In the genomic region with DNA sequence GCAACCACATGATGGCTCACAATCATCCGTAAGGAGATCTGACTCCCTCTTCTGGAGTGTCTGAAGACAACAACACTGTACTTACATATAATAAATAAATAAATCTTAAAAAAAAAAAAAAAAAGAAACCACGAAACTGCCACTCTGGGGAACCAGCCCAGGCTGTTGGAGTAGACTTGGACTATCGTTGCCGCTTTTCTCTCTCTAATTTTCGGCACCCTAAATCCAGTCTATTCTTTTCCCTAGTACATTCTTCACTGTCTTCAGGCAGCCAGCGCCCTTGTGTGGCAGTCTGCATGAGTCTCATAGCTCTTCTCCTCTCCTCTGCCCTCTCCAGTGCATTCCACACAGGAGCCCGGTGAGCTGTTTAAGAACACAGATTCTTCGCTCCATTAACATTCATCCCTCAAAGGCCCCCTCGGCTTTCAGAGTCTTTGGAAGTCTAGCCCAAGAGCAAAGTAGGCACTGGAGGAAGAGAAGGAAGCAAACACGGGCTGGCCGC, we compare ENCODE assay signal across 8 mouse cellular contexts. TPM values are rescaled to one million over a fixed set of nuclear protein-coding genes. Genes with fewer than 3 reads are reported as not detected.
DNase-seq lines count a peak whose midpoint lies in the region; ATAC-seq lines count a peak whose summit lies in the region.

No protein-coding gene starts in this region.

- H3K27ac ChIP-seq in kidney, embryonic 16.5 days (ENCODE audit: low read length) = peak overlapping the region; percentile 100
- peak overlapping the region; percentile 97 for H3K27ac ChIP-seq in hindbrain, embryonic 14.5 days
- H3K27ac ChIP-seq in midbrain, embryonic 12.5 days (replicated peaks) = peak overlapping the region; percentile 95

- no peaks in the 10 kb centered on the region for H3K9me3 ChIP-seq in kidney, embryonic 16.5 days (ENCODE audit: low read length)
- no peaks in the 10 kb centered on the region for H3K9me3 ChIP-seq in hindbrain, embryonic 14.5 days (ENCODE audit: control insufficient read depth, low read length)
- H3K9me3 ChIP-seq in midbrain, embryonic 12.5 days = no peaks in the 10 kb centered on the region

- no peaks in the 10 kb centered on the region for H3K27me3 ChIP-seq in kidney, embryonic 16.5 days (ENCODE audit: insufficient read depth, low read length)
- no peaks in the 10 kb centered on the region for H3K27me3 ChIP-seq in hindbrain, embryonic 14.5 days (ENCODE audit: control insufficient read depth, insufficient read depth, low read length)
- H3K27me3 ChIP-seq in midbrain, embryonic 12.5 days = no peaks in the 10 kb centered on the region

- peaks cover 32% of the 10 kb centered on the region for H3K36me3 ChIP-seq in kidney, embryonic 16.5 days (ENCODE audit: insufficient read depth, low read length)
- H3K36me3 ChIP-seq in hindbrain, embryonic 14.5 days (replicated peaks; ENCODE audit: control insufficient read depth, insufficient read depth) = peaks cover 34% of the 10 kb centered on the region
- H3K36me3 ChIP-seq in midbrain, embryonic 12.5 days = peaks cover 32% of the 10 kb centered on the region

- H3K4me2 ChIP-seq in kidney, embryonic 16.5 days (replicated peaks; ENCODE audit: low read depth, low read length) = peak overlapping the region; percentile 85
- peak overlapping the region; percentile 63 for H3K4me2 ChIP-seq in hindbrain, embryonic 14.5 days (replicated peaks)
- H3K4me2 ChIP-seq in midbrain, embryonic 12.5 days (replicated peaks) = peak overlapping the region; percentile 82

- peaks cover 11% of the 10 kb centered on the region for H3K4me1 ChIP-seq in kidney, embryonic 16.5 days (ENCODE audit: insufficient read depth, low read length)
- peaks cover 8% of the 10 kb centered on the region for H3K4me1 ChIP-seq in hindbrain, embryonic 14.5 days (replicated peaks; ENCODE audit: control insufficient read depth, insufficient read depth, low read length)
- peaks cover 12% of the 10 kb centered on the region for H3K4me1 ChIP-seq in midbrain, embryonic 12.5 days

- no peak for DNase-seq in kidney, postnatal 4 days
- peak; percentile 68 for DNase-seq in brain, adult 2 months (ENCODE audit: low read depth, low spot score)
- peak; percentile 66 for DNase-seq in hindbrain, embryonic 14.5 days (ENCODE audit: low spot score)
- DNase-seq in frontal cortex, postnatal 25 days (ENCODE audit: low spot score in 2 of 2) = no peak
- no peak for DNase-seq in spleen, adult 12 weeks (ENCODE audit: low spot score)
- DNase-seq in B cell, adult 2 months = no peak

- peak overlapping the region; percentile 97 for H3K9ac ChIP-seq in kidney, embryonic 16.5 days (replicated peaks; ENCODE audit: low read length)
- H3K9ac ChIP-seq in hindbrain, embryonic 14.5 days = peak overlapping the region; percentile 59
- peak overlapping the region; percentile 48 for H3K9ac ChIP-seq in midbrain, embryonic 12.5 days (replicated peaks)

- peak overlapping the region; percentile 97 for H3K4me3 ChIP-seq in kidney, embryonic 16.5 days (ENCODE audit: low read length)
- peak overlapping the region; percentile 75 for H3K4me3 ChIP-seq in hindbrain, embryonic 14.5 days (replicated peaks; ENCODE audit: low read length)
- H3K4me3 ChIP-seq in midbrain, embryonic 12.5 days = peak overlapping the region; percentile 77

- 10% methylated on average over 11 of the region's 11 CpGs for WGBS in kidney, embryonic 16.5 days
- WGBS in hindbrain, embryonic 14.5 days = 11% methylated on average over 11 of the region's 11 CpGs
- 12% methylated on average over 11 of the region's 11 CpGs for WGBS in midbrain, embryonic 12.5 days

- ATAC-seq in kidney, embryonic 16.5 days (ENCODE audit: low FRiP score, low TSS enrichment) = peak; percentile 64
- ATAC-seq in hindbrain, embryonic 14.5 days (ENCODE audit: low FRiP score) = peak; percentile 65
- ATAC-seq in midbrain, embryonic 12.5 days (ENCODE audit: low FRiP score, low read depth) = no peak; the same call in 1 of the 2 replicates

RNA-seq across cellular contexts. Expression of a gene that starts 0.5 kb away (rescaled TPM):
- polyA plus RNA-seq in kidney, embryonic 16.5 days (2015; fragmentation: Nextera tagmentation; extraction: Ambion mirVana) = 947 and 1,016 TPM in 2 replicates
- polyA plus RNA-seq in hindbrain, embryonic 14.5 days (2014; fragmentation: Nextera tagmentation; extraction: Ambion mirVana) = 650 and 781 TPM in 2 replicates
- polyA plus RNA-seq in midbrain, embryonic 12.5 days (2016; fragmentation: Nextera tagmentation; extraction: Ambion mirVana) = 716 and 732 TPM in 2 replicates

RNA-seq across cellular contexts. Expression of a gene that starts 9.3 kb away (rescaled TPM):
- polyA plus RNA-seq in kidney, embryonic 16.5 days (2015; fragmentation: Nextera tagmentation; extraction: Ambion mirVana) = 59.1 and 62.4 TPM in 2 replicates
- 22.4 and 23.5 TPM in 2 replicates for polyA plus RNA-seq in hindbrain, embryonic 14.5 days (2014; fragmentation: Nextera tagmentation; extraction: Ambion mirVana)
- polyA plus RNA-seq in midbrain, embryonic 12.5 days (2016; fragmentation: Nextera tagmentation; extraction: Ambion mirVana) = 30.1 and 30.5 TPM in 2 replicates

RNA-seq across cellular contexts. Expression of a gene that starts 18.5 kb away (rescaled TPM):
- polyA plus RNA-seq in kidney, embryonic 16.5 days (2015; fragmentation: Nextera tagmentation; extraction: Ambion mirVana) = 45.5 and 48.3 TPM in 2 replicates
- polyA plus RNA-seq in hindbrain, embryonic 14.5 days (2014; fragmentation: Nextera tagmentation; extraction: Ambion mirVana) = 7.9 and 8.2 TPM in 2 replicates
- polyA plus RNA-seq in midbrain, embryonic 12.5 days (2016; fragmentation: Nextera tagmentation; extraction: Ambion mirVana) = 4.2 and 4.7 TPM in 2 replicates

RNA-seq across cellular contexts. Expression of a gene that starts 18.7 kb away (rescaled TPM):
- polyA plus RNA-seq in kidney, embryonic 16.5 days (2015; fragmentation: Nextera tagmentation; extraction: Ambion mirVana) = 68.8 and 70.3 TPM in 2 replicates
- polyA plus RNA-seq in hindbrain, embryonic 14.5 days (2014; fragmentation: Nextera tagmentation; extraction: Ambion mirVana) = 57.7 and 69.8 TPM in 2 replicates
- polyA plus RNA-seq in midbrain, embryonic 12.5 days (2016; fragmentation: Nextera tagmentation; extraction: Ambion mirVana) = 34.1 and 36.5 TPM in 2 replicates

RNA-seq across cellular contexts. Expression of a gene that starts 24.3 kb away (rescaled TPM):
- 119 and 136 TPM in 2 replicates for polyA plus RNA-seq in kidney, embryonic 16.5 days (2015; fragmentation: Nextera tagmentation; extraction: Ambion mirVana)
- polyA plus RNA-seq in hindbrain, embryonic 14.5 days (2014; fragmentation: Nextera tagmentation; extraction: Ambion mirVana) = 183 and 186 TPM in 2 replicates
- polyA plus RNA-seq in midbrain, embryonic 12.5 days (2016; fragmentation: Nextera tagmentation; extraction: Ambion mirVana) = 343 and 348 TPM in 2 replicates

Comparison
In these comparisons a context has a peak if more than half of its experiments do, and no peak if none do; other contexts are left out.
1. DNase-seq: peak in brain, adult 2 months (single experiment) and hindbrain, embryonic 14.5 days (single experiment); none in kidney, postnatal 4 days (0 of 2), frontal cortex, postnatal 25 days (0 of 2), spleen, adult 12 weeks (single experiment) and B cell, adult 2 months (0 of 2).
2. Peak in every context shown above with its lines, with median percentiles within 50 percentile points of each other: H3K27ac ChIP-seq, H3K4me2 ChIP-seq, H3K4me3 ChIP-seq and H3K9ac ChIP-seq.